Mouse (Mus musculus): ENCODE measurements around the gene 2410131K14Rik. TPM values are rescaled to one million over a fixed set of nuclear protein-coding genes. Genes with fewer than 3 reads are reported as not detected.

The 2410131K14Rik gene
- polyA plus RNA-seq (2016; fragmentation: Nextera tagmentation; extraction: Ambion mirVana) = 12.9 and 13.4 TPM in 2 replicates

DNA sequence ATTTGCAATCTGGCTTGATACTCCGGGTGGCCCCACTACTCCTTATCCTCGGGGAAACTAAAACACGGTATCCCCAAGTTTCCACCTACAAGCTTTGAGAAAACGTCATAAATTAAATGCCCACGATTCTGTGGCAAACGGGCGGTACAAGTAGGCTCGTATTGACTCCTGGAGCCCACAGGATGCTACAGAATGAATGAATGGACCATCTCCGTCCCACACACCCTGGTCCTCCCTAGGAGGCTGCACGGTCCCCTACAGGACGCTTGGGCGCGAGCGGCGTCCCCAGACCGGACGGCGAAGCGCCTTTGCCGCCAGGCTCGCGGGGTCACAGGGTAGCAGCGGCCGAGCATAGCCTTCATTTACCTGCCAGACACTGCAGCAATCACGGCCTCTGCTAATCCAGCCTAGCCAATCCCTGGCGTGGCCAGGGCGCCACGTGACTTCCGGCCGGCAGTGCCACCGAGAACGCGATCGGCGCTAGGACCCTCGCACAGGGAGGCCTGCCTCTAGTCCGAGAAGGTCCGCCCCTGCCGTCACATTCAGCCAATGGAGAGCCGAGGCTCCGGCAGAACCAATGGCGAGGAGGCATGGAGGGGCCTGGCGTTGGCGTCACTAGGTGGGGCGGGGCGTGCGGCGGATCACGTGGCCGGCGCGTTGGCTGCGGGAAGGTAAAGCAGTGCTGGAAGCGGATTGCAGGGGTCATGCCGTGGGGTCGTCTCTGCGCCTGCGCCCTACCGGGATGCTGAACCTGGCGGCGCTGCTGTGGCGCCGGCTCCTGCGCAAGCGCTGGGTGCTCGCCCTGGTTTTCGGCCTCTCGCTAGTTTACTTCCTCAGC lies at the start of gene 2410131K14Rik, which contains the start of gene Rnft2:
2410131K14Rik (plus strand) TSS at position 622 of the 838 bp plus-strand sequence.
Rnft2 (minus strand) TSS at position 511 of the 838 bp plus-strand sequence.
- under 1% methylated on average over 68 of the region's 68 CpGs for WGBS
- H3K9ac ChIP-seq = peak within 1 kb of the TSS; percentile 81
- peak within 1 kb of the TSS; percentile 67 for H3K4me3 ChIP-seq
- peaks cover 41% of the 10 kb centered on the region for H3K36me3 ChIP-seq
- H3K4me2 ChIP-seq (replicated peaks) = peak within 1 kb of the TSS; percentile 67
- peak within 1 kb of the TSS; percentile 85 for H3K27ac ChIP-seq
- H3K4me1 ChIP-seq = peaks cover 26% of the 10 kb centered on the region
- H3K27me3 ChIP-seq = no peaks in the 10 kb centered on the region
- peak; percentile 99 for ATAC-seq (ENCODE audit: low FRiP score)
- H3K9me3 ChIP-seq (replicated peaks) = no peaks in the 10 kb centered on the region

DNA sequence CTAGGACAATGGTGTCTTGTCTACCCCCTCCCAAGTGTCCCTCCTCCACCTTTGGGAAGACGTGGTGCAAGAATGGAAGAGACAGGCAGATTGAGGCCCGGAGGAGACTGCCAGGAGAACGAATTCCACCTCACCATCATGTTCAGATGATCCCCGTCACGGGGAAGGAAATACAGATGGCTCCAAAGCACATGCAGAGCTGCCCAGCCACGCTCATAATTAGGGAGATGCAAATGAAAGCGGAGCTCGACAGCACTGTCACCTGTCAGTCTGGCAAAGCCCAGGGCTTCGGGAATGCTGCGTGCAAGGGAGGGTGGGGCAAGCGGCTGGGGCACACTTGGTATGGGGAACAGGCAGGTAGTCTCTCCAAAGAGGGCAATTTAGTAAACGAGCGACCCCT lies 47.6 kb upstream of the 2410131K14Rik start:
- no peak for ATAC-seq (ENCODE audit: low FRiP score)
- Histone ChIP-seq H3K9me3 (replicated peaks) (no peaks in the 10 kb centered on the region), H3K36me3 (peaks cover 18% of the 10 kb centered on the region; the same call in 1 of the 2 replicates), H3K4me2 (replicated peaks) (no peak overlapping the region), H3K9ac (no peak overlapping the region), H3K4me3 (no peak overlapping the region), H3K27me3 (peaks cover 3% of the 10 kb centered on the region; the same call in 1 of the 2 replicates), H3K4me1 (peaks cover 16% of the 10 kb centered on the region), H3K27ac (no peak overlapping the region)
- 77% methylated on average over 13 of the region's 13 CpGs for WGBS

DNA sequence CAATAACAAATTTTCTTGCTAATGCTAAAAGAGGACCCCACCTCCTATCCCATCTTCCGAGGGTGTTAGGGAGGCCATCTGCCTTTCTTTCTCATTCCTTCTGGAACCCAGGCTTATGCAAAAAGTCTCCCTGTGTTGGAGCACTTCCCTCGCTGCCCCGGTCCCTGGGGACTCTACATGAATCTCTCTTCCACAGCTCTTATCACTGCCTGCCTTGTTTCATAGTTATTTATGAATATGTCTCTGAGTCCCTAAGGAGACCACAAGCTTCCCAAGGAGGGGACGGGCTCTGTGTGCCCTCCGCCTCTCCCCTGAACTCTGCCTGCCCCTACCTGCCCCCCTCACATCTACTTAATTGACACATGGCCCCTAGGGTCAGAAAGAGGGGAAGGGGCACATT lies 45.4 kb upstream of the 2410131K14Rik start:
- Histone ChIP-seq H3K9me3 (replicated peaks) (no peaks in the 10 kb centered on the region), H3K9ac (no peak overlapping the region), H3K4me3 (no peak overlapping the region), H3K4me1 (peaks cover 7% of the 10 kb centered on the region), H3K36me3 (peaks cover 20% of the 10 kb centered on the region; the same call in 1 of the 2 replicates), H3K4me2 (replicated peaks) (no peak overlapping the region), H3K27me3 (no peaks in the 10 kb centered on the region; the same call in 1 of the 2 replicates), H3K27ac (no peak overlapping the region)
- 58% methylated on average over 5 of the region's 5 CpGs for WGBS
- no peak for ATAC-seq (ENCODE audit: low FRiP score)

DNA sequence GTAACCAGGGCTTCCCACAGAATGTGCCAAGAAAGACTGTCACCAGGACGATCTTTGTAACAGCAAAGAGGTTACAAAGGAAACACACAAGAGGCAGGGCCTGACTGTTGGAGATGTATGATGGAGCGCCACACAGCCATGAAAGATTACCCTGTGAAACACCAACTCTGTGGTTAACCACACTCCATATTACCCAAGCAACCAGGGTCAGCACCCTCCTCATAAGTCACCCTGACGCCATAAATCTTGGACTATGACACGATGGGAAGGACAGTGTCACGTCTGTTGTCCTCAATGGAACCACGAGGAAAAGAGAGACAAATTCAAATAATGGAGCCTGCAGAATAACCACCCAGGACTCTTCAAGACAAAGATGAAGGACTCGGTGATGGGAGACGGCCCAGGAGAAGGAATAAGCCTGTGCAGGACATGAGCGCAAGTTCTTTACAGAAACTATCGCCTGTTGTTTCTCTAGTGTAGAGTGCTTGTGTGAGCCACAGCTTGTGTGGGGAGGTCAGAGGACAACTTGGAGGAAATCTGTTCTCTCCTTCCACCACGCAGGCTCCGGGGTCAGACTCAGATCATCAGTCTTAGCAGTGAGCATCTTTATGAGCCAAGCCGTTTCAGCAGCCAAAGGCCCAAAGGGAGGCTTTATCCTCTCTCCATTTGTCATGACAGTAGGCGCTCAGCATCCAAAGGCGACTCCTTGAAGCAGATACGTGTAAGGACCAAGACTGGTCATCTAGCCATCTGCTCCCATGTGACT lies 40.2 kb upstream of the 2410131K14Rik start:
- peaks cover 19% of the 10 kb centered on the region; the same call in 1 of the 2 replicates for H3K36me3 ChIP-seq
- H3K27me3 ChIP-seq = no peaks in the 10 kb centered on the region; the same call in 1 of the 2 replicates
- ATAC-seq (ENCODE audit: low FRiP score) = no peak
- 0 out of 2 replicates have a peak overlapping the region, but pooled peaks have one; percentile 23 for H3K27ac ChIP-seq
- H3K9me3 ChIP-seq (replicated peaks) = no peaks in the 10 kb centered on the region
- peaks cover 24% of the 10 kb centered on the region for H3K4me1 ChIP-seq
- no peak overlapping the region for H3K9ac ChIP-seq
- no peak overlapping the region for H3K4me2 ChIP-seq (replicated peaks)
- H3K4me3 ChIP-seq = no peak overlapping the region
- 60% methylated on average over 16 of the region's 16 CpGs for WGBS

DNA sequence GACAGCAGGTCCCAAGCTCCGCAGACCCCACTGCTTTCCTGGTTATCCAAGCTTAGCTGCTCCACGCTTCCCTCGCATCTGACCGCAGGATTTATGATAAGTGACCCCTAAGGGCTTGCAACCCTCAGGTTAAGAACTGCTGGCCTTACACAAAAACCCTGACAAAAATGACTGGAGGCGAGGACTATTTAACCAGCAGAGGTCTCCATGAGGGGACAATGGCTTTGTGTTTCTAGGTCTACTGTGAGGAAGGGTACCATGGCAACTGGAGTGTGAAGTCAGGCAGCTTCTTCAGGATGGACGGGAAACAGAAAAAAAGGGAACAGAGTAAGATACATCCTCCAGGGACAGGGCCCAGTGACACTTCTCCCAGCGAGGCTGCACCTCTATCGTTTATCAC lies 39.2 kb upstream of the 2410131K14Rik start:
- Histone ChIP-seq H3K4me1 (peaks cover 20% of the 10 kb centered on the region; the same call in 1 of the 2 replicates), H3K4me2 (replicated peaks) (no peak overlapping the region), H3K4me3 (no peak overlapping the region), H3K9me3 (replicated peaks) (no peaks in the 10 kb centered on the region), H3K27ac (no peak overlapping the region), H3K36me3 (peaks cover 13% of the 10 kb centered on the region; the same call in 1 of the 2 replicates), H3K27me3 (no peaks in the 10 kb centered on the region; the same call in 1 of the 2 replicates), H3K9ac (no peak overlapping the region)
- no peak for ATAC-seq (ENCODE audit: low FRiP score)
- 43% methylated on average over 8 of the region's 8 CpGs for WGBS

DNA sequence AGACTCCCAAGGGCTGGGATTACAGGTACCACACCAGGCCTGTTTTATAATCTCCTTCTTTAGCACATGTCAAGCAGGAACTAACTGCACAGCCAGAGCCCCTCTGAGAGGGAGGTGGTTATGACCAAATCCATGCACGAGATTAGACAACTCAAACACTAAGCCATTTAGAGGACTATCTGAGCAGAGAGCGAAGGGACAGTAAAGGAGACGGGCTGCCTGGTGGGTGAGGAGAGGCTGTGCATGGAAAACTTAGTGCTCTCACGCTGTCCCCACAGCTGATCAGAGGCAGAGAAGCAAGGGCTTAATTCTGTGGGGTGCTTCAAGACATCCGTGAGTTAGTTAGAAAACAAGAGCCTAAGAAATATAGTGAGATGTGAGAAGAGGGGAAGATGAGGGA lies 31.0 kb upstream of the 2410131K14Rik start:
- Histone ChIP-seq H3K4me1 (peaks cover 20% of the 10 kb centered on the region), H3K27me3 (no peaks in the 10 kb centered on the region), H3K9me3 (replicated peaks) (no peaks in the 10 kb centered on the region), H3K4me3 (peak overlapping the region; percentile 34), H3K36me3 (peaks cover 17% of the 10 kb centered on the region), H3K27ac (0 out of 2 replicates have a peak overlapping the region, but pooled peaks have one; percentile 31), H3K9ac (peak overlapping the region; percentile 61; the same call in 1 of the 2 replicates), H3K4me2 (replicated peaks) (peak overlapping the region; percentile 75)
- 26% methylated on average over 5 of the region's 5 CpGs for WGBS
- peak; percentile 61 for ATAC-seq (ENCODE audit: low FRiP score)

DNA sequence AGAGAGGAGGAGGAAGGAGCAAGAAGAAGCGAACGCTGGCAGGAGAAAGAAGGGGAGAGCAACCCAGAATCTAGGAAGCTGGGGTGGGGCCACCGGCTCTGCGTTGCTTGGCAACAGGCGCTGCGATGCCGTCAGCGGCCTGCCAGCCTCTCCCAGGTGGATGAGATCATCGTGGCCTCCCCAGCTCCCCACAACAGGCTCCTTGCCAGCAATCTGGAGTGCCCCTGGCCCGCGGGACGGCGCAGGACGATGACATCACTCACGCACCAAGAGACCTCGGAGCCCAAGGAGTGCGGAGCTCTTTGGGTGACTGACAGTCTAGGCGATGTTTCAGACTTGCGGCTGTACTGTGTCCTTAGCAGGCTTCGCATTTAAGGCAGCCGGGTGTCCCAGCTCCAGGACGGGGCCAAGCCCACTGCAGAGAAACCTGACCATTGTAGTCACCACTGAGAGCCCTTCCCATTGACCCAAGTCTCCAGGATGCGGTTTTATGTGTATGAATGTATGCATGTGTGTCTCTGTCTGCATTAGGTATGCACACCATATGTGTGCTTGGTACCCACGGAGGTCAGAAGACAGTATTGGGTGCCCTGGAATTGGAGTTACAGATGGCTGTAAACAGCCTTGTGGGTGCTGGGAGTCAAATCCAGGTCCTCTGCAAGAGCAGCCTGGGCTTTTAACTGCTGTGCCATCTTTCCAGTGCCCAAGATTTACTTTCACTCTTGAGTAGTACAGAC lies 30.4 kb upstream of the 2410131K14Rik start:
- Histone ChIP-seq H3K36me3 (peaks cover 18% of the 10 kb centered on the region), H3K4me2 (replicated peaks) (peak overlapping the region; percentile 75), H3K4me3 (peak overlapping the region; percentile 34), H3K27me3 (no peaks in the 10 kb centered on the region), H3K27ac (peak overlapping the region; percentile 31; the same call in 1 of the 2 replicates), H3K4me1 (peaks cover 20% of the 10 kb centered on the region), H3K9me3 (replicated peaks) (no peaks in the 10 kb centered on the region), H3K9ac (peak overlapping the region; percentile 61)
- 9% methylated on average over 24 of the region's 24 CpGs for WGBS
- peak; percentile 81 for ATAC-seq (ENCODE audit: low FRiP score)

DNA sequence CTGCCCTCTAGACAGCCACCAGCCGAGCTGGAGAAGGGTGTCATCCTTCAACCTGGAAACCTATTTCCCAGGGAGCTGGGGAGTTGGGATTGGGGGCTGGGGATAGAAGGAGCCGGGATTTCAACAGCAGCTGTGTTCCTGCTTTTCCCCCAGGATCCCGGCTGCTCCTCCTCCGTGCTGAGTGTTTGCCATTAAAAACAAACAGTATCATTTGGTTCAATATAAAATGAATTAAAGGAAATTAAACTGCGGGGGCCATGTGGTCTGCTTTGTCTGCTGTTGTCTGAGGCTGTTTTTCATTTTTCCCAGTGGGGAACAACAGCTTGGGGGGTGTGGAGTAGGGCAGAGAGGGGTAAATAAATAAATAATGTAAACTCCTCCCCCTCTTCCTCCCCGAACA lies 27.6 kb upstream of the 2410131K14Rik start:
- Histone ChIP-seq H3K27ac (peak overlapping the region; percentile 40; the same call in 1 of the 2 replicates), H3K36me3 (peaks cover 28% of the 10 kb centered on the region), H3K4me2 (replicated peaks) (no peak overlapping the region), H3K9me3 (replicated peaks) (no peaks in the 10 kb centered on the region), H3K27me3 (no peaks in the 10 kb centered on the region), H3K9ac (no peak overlapping the region), H3K4me1 (peaks cover 20% of the 10 kb centered on the region), H3K4me3 (no peak overlapping the region)
- ATAC-seq (ENCODE audit: low FRiP score) = no peak
- WGBS = 67% methylated on average over 6 of the region's 6 CpGs

DNA sequence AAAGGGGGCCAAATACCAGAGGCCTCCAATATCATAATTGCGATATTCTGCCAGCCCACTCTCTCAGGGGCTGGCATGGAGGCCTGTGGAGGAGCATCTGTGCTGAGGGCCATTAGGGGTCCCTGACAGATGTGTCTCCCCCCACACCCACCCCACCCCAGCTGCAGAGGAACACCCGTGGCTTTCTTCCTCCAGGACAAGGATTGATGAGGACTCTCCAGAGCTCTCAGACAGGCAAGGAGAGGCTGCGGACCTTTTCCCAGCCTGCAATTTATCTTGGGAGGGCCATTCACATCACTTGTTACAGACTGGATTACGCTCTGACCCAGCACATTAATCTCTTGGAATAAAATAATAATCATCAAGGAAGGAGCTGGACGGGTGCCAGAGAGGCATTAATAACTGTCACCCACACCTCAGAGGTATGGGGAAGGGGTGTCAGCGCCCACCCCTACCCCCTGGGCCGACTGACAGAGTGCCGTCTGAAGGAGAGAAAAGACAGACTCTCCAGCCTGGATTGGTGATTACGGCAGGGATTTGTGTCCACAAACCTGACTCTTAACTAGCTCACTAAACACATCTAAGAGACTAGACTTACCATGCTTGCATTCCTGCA lies 21.8 kb upstream of the 2410131K14Rik start:
- peaks cover 46% of the 10 kb centered on the region for H3K36me3 ChIP-seq
- no peaks in the 10 kb centered on the region for H3K9me3 ChIP-seq (replicated peaks)
- H3K27ac ChIP-seq = peak overlapping the region; percentile 66
- no peak overlapping the region for H3K9ac ChIP-seq
- WGBS = 52% methylated on average over 9 of the region's 9 CpGs
- H3K4me3 ChIP-seq = no peak overlapping the region
- H3K27me3 ChIP-seq = no peaks in the 10 kb centered on the region
- H3K4me1 ChIP-seq = peaks cover 8% of the 10 kb centered on the region
- peak; percentile 83 for ATAC-seq (ENCODE audit: low FRiP score)
- H3K4me2 ChIP-seq (replicated peaks) = no peak overlapping the region

DNA sequence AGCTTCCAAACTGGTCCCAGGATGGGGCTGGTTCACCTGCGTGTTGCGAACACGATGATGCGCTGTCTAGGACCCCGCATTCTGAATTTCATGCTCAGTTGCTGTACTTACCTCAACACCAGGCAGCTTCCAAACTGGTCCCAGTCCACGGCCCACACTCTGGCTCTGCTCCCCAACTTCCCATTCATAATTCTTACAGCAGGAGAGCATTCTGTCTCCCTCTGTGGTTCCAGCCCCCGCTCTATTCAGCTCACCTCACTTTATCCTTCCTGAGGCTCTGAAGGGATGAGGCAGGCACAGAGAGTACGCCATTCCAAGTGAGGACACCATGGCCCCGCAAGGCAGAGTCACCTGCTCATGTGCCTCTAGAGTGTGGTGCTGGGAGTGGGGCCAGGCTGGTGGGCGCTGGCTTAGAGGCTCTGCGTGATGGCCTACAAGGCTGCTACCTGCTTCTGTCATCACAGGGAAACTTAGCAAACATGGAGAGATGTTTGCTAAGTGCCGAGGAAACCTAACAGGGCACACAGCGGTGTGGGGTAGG lies 14.9 kb upstream of the 2410131K14Rik start:
- peaks cover 62% of the 10 kb centered on the region for H3K36me3 ChIP-seq
- H3K4me2 ChIP-seq (replicated peaks) = no peak overlapping the region
- H3K4me1 ChIP-seq = no peaks in the 10 kb centered on the region
- H3K9ac ChIP-seq = no peak overlapping the region
- H3K27ac ChIP-seq = no peak overlapping the region
- no peak overlapping the region for H3K4me3 ChIP-seq
- 96% methylated on average over 13 of the region's 13 CpGs for whole genome bisulfite sequencing
- ATAC-seq (ENCODE audit: low FRiP score) = no peak
- no peaks in the 10 kb centered on the region for H3K9me3 ChIP-seq (replicated peaks)
- H3K27me3 ChIP-seq = no peaks in the 10 kb centered on the region

DNA sequence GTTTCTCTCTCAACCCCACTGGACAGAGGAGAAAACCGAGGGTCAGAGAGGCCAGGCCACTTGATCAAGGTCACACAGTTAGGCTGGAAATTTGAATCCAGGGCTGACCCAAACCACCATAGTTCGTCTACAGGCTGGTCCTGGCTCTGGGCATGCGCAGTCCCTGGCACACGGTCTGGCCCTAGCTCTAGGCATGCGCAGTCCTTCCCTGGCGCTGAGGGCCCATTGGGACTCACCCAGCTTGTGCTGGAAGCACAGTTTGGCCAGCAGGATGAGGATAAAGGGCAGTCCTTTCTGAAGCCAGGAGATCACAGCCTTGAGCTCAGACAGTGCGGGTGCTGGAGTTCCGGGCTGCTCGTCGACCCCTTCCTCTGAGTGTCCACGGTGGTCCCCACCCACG lies 8.1 kb upstream of the 2410131K14Rik start:
- no peak overlapping the region for H3K9ac ChIP-seq
- no peaks in the 10 kb centered on the region for H3K27me3 ChIP-seq
- no peak overlapping the region for H3K4me3 ChIP-seq
- H3K27ac ChIP-seq = no peak overlapping the region
- no peak for ATAC-seq (ENCODE audit: low FRiP score)
- peaks cover 80% of the 10 kb centered on the region for H3K36me3 ChIP-seq
- WGBS = 84% methylated on average over 12 of the region's 12 CpGs
- no peaks in the 10 kb centered on the region for H3K9me3 ChIP-seq (replicated peaks)
- H3K4me2 ChIP-seq (replicated peaks) = no peak overlapping the region
- no peaks in the 10 kb centered on the region for H3K4me1 ChIP-seq
